Comparison of ENCODE assay signal across 9 mouse cellular contexts in genomic region chr8:66495726-66496125, GRCm38 (mm10). TPM values are rescaled to one million over a fixed set of nuclear protein-coding genes. Genes with fewer than 3 reads are reported as not detected.
DNase-seq lines count a peak whose midpoint lies in the region; ATAC-seq and TF ChIP-seq lines count a peak whose summit lies in the region.
"Had no signal": no experiment of that assay in that cellular context is flagged by ENCODE, and none has a peak within 500 bp of the region (broad histone marks: within the 10 kb centered on the region; RNA-seq: fewer than 3 reads in every experiment).

No protein-coding gene starts in this region.

- H3K9ac ChIP-seq in ES-Bruce4 (ENCODE audit: low read depth, poor library complexity, severe bottlenecking): no peak overlapping the region
- H3K9ac ChIP-seq in forebrain, embryonic 12.5 days: no peak overlapping the region
- H3K9ac ChIP-seq in lung, embryonic 16.5 days (ENCODE audit: low read length): no peak overlapping the region

- no peak overlapping the region for H3K27ac ChIP-seq in ES-Bruce4 (ENCODE audit: insufficient read depth, low read length)
- H3K27ac ChIP-seq in forebrain, embryonic 12.5 days: no peak overlapping the region
- H3K27ac ChIP-seq in hindbrain, embryonic 10.5 days: no peak overlapping the region
- H3K27ac ChIP-seq in layer of hippocampus, adult 2 months: no peak overlapping the region
- H3K27ac ChIP-seq in lung, embryonic 16.5 days (ENCODE audit: low read length): no peak overlapping the region
- H3K27ac ChIP-seq in thymus, adult 2 months (ENCODE audit: control insufficient read depth, insufficient read depth, low read length): no peak overlapping the region

- ATAC-seq in forebrain, embryonic 12.5 days (ENCODE audit: low FRiP score): peak; percentile 86
- peak; percentile 54; the same call in 1 of the 2 replicates for ATAC-seq in lung, embryonic 16.5 days (ENCODE audit: low read depth)

- TF ChIP-seq EP300 in ES-Bruce4 (IDR thresholded peaks at IDR 0.05; ENCODE audit: insufficient read depth, low read depth, low read length): no peak

- 0 out of 2 replicates have a peak, but pooled peaks cover 1% of the 10 kb centered on the region for H3K27me3 ChIP-seq in ES-Bruce4 (ENCODE audit: control insufficient read depth, insufficient read depth, low read length, poor library complexity, severe bottlenecking)
- H3K27me3 ChIP-seq in forebrain, embryonic 12.5 days: no peaks in the 10 kb centered on the region
- no peaks in the 10 kb centered on the region for H3K27me3 ChIP-seq in hindbrain, embryonic 10.5 days (ENCODE audit: insufficient read depth, poor library complexity, severe bottlenecking)
- H3K27me3 ChIP-seq in lung, embryonic 16.5 days (ENCODE audit: control insufficient read depth, insufficient read depth, low read depth, low read length): no peaks in the 10 kb centered on the region
- no peaks in the 10 kb centered on the region for H3K27me3 ChIP-seq in thymus, adult 2 months (ENCODE audit: control insufficient read depth, insufficient read depth, low read length)

- H3K4me1 ChIP-seq in ES-Bruce4 (ENCODE audit: control insufficient read depth, insufficient read depth, low read length): no peaks in the 10 kb centered on the region
- H3K4me1 ChIP-seq in forebrain, embryonic 12.5 days: no peaks in the 10 kb centered on the region
- no peaks in the 10 kb centered on the region for H3K4me1 ChIP-seq in hindbrain, embryonic 10.5 days (replicated peaks)
- H3K4me1 ChIP-seq in lung, embryonic 16.5 days (replicated peaks; ENCODE audit: control insufficient read depth, insufficient read depth, low read length): no peaks in the 10 kb centered on the region
- H3K4me1 ChIP-seq in thymus, adult 2 months (replicated peaks; ENCODE audit: control insufficient read depth, insufficient read depth, low read length): peaks cover 2% of the 10 kb centered on the region; the same call in 1 of the 2 replicates

- no peak overlapping the region for H3K4me3 ChIP-seq in ES-Bruce4 (ENCODE audit: low read depth, low read length)
- no peak overlapping the region for H3K4me3 ChIP-seq in forebrain, embryonic 12.5 days (replicated peaks)
- no peak overlapping the region for H3K4me3 ChIP-seq in hindbrain, embryonic 10.5 days
- no peak overlapping the region for H3K4me3 ChIP-seq in layer of hippocampus, adult 2 months
- no peak overlapping the region for H3K4me3 ChIP-seq in lung, embryonic 16.5 days (ENCODE audit: low read length)
- no peak overlapping the region for H3K4me3 ChIP-seq in thymus, adult 2 months (ENCODE audit: control insufficient read depth, insufficient read depth, low read length)

- no peaks in the 10 kb centered on the region for H3K36me3 ChIP-seq in ES-Bruce4 (ENCODE audit: control insufficient read depth, insufficient read depth, low read length, poor library complexity, severe bottlenecking)
- no peaks in the 10 kb centered on the region for H3K36me3 ChIP-seq in forebrain, embryonic 12.5 days (replicated peaks)
- H3K36me3 ChIP-seq in hindbrain, embryonic 10.5 days: no peaks in the 10 kb centered on the region
- no peaks in the 10 kb centered on the region for H3K36me3 ChIP-seq in lung, embryonic 16.5 days (ENCODE audit: control insufficient read depth, insufficient read depth, low read length)
- H3K36me3 ChIP-seq in thymus, adult 2 months (ENCODE audit: control insufficient read depth, insufficient read depth, low read length): no peaks in the 10 kb centered on the region

- DNase-seq in c-Kit-positive CD71-negative TER-119-negative erythroid progenitor cells, embryonic 14.5 days (ENCODE audit: low read depth): peak; percentile 63
- DNase-seq in hindbrain, embryonic 10.5 days (ENCODE audit: low spot score): peak; percentile 63
- peak; percentile 79 to 81 for DNase-seq in layer of hippocampus, adult 2 months (ENCODE audit: low spot score in 2 of 2)
- DNase-seq in ovary, adult 18-20 months (ENCODE audit: low spot score): peak; percentile 36
- peak; percentile 69 for DNase-seq in thymus, adult 2 months

- whole genome bisulfite sequencing in forebrain, embryonic 12.5 days: 6% methylated on average over 8 of the region's 8 CpGs
- WGBS in hindbrain, embryonic 10.5 days: 8% methylated on average over 8 of the region's 8 CpGs
- WGBS in lung, embryonic 16.5 days: 8% methylated on average over 8 of the region's 8 CpGs
- 5% methylated on average over 8 of the region's 8 CpGs for WGBS in thymus, adult 2 months

- H3K4me2 ChIP-seq in forebrain, embryonic 12.5 days: no peak overlapping the region
- no peak overlapping the region for H3K4me2 ChIP-seq in lung, embryonic 16.5 days (ENCODE audit: low read depth, low read length)

- TF ChIP-seq POLR2A in ES-Bruce4 (IDR thresholded peaks at IDR 0.05; ENCODE audit: insufficient read depth, low read length): no peak
- no peak for TF ChIP-seq POLR2A in thymus, adult 2 months (IDR thresholded peaks at IDR 0.05; ENCODE audit: control insufficient read depth, extremely low read depth, insufficient read depth, low read length, poor library complexity)

- no peaks in the 10 kb centered on the region for H3K9me3 ChIP-seq in ES-Bruce4 (replicated peaks; ENCODE audit: control insufficient read depth, insufficient read depth, low read length, poor library complexity, severe bottlenecking)
- H3K9me3 ChIP-seq in forebrain, embryonic 12.5 days: no peaks in the 10 kb centered on the region
- H3K9me3 ChIP-seq in hindbrain, embryonic 10.5 days: no peaks in the 10 kb centered on the region
- H3K9me3 ChIP-seq in lung, embryonic 16.5 days (ENCODE audit: control insufficient read depth, low read length): no peaks in the 10 kb centered on the region

- peak; percentile 83 for TF ChIP-seq CTCF in ES-Bruce4 (IDR thresholded peaks at IDR 0.05; ENCODE audit: low read depth, low read length)
- TF ChIP-seq CTCF in layer of hippocampus, adult 2 months (conservative IDR thresholded peaks at IDR 0.05): peak; percentile 89
- TF ChIP-seq CTCF in thymus, adult 2 months (IDR thresholded peaks at IDR 0.05; ENCODE audit: borderline replicate concordance, control insufficient read depth, extremely low read depth, insufficient read depth, low read length, poor library complexity): peak; percentile 75

RNA-seq across cellular contexts. Expression of gene Tma16, which starts 9.4 kb away (rescaled TPM):
- 32.7 and 39.1 TPM in 2 replicates for polyA plus RNA-seq in ES-Bruce4 (2011; ENCODE audit: insufficient read depth, insufficient read length, low read depth, missing spikeins)
- polyA plus RNA-seq in forebrain, embryonic 12.5 days (2016; fragmentation: Nextera tagmentation; extraction: Ambion mirVana): 14.3 and 15.5 TPM in 2 replicates
- polyA plus RNA-seq in hindbrain, embryonic 10.5 days (2016; fragmentation: Nextera tagmentation; extraction: Ambion mirVana): 16.2 and 18.5 TPM in 2 replicates
- 10 to 100 TPM; 10.9 to 11.4 TPM for total RNA-seq in layer of hippocampus, adult 2 months (2021)
- 9.6 and 10.4 TPM in 2 replicates for polyA plus RNA-seq in lung, embryonic 16.5 days (2015; fragmentation: Nextera tagmentation; extraction: Ambion mirVana)
- polyA plus RNA-seq in thymus, adult 2 months (2012; rRNA removed): 2.4 and 2.5 TPM in 2 replicates

RNA-seq across cellular contexts. Expression of gene Tktl2, which starts 15.8 kb away (rescaled TPM):
- polyA plus RNA-seq in ES-Bruce4 (2011; ENCODE audit: insufficient read depth, insufficient read length, low read depth, missing spikeins): 0.12 and 0.21 TPM in 2 replicates
- not detected in 2 replicates for polyA plus RNA-seq in forebrain, embryonic 12.5 days (2016; fragmentation: Nextera tagmentation; extraction: Ambion mirVana)
- polyA plus RNA-seq in hindbrain, embryonic 10.5 days (2016; fragmentation: Nextera tagmentation; extraction: Ambion mirVana): 0.05 TPM in 1 of 2 replicates, not detected in the other
- under 1 TPM; 0.15 to 0.17 TPM for total RNA-seq in layer of hippocampus, adult 2 months (2021)
- polyA plus RNA-seq in lung, embryonic 16.5 days (2015; fragmentation: Nextera tagmentation; extraction: Ambion mirVana): not detected in 2 replicates
- polyA plus RNA-seq in thymus, adult 2 months (2012; rRNA removed): not detected in 2 replicates
- polyA plus RNA-seq: gonadal fat pad, adult 2 months had no signal
